Mouse (Mus musculus): ENCODE results near the gene Pus1.
"Not testable (repeated sequence)": the region's sequence is repeated elsewhere in the genome, so short reads cannot be mapped to it uniquely, and the experiment has no call there.

Pus1 gene

GRCm38 (mm10) chr5:110780761-110781528 lies 486 bp upstream of the Pus1 start:
- DNase-seq: peak; percentile 25

GRCm38 (mm10) chr5:110779276-110779997 lies 1.0 kb downstream of the Pus1 start:
- DNase-seq: peak; percentile 27

GRCm38 (mm10) chr5:110778263-110778662 lies 2.2 kb downstream of the Pus1 start:
- no peak for DNase-seq

- DNase-seq: no peak
These were observed 4.3 kb downstream of the Pus1 start for GRCm38 (mm10) chr5:110776141-110776540.

- no peak for DNase-seq
These were observed 5.9 kb downstream of the Pus1 start for GRCm38 (mm10) chr5:110774511-110774910.

GRCm38 (mm10) chr5:110772945-110773344 lies 7.5 kb downstream of the Pus1 start:
- DNase-seq: not testable (repeated sequence)

GRCm38 (mm10) chr5:110770448-110771158 lies 9.9 kb downstream of the Pus1 start, which contains the start of gene Ep400:
Gene Ep400 (minus strand): TSS chr5:110770717.
- DNase-seq: peak; percentile 100

- DNase-seq: no peak
These were observed 10.4 kb downstream of the Pus1 start for GRCm38 (mm10) chr5:110770031-110770445.

GRCm38 (mm10) chr5:110769272-110769671 lies 11.2 kb downstream of the Pus1 start:
- DNase-seq: no peak

- no peak for DNase-seq
These were observed 16.6 kb downstream of the Pus1 start for GRCm38 (mm10) chr5:110763890-110764289.

- DNase-seq: no peak
These were observed 35.4 kb downstream of the Pus1 start for GRCm38 (mm10) chr5:110745021-110745420.

GRCm38 (mm10) chr5:110739496-110740275 lies 40.8 kb downstream of the Pus1 start:
- no peak for DNase-seq

GRCm38 (mm10) chr5:110735606-110736005 lies 44.9 kb downstream of the Pus1 start:
- no peak for DNase-seq

- no peak for DNase-seq
These were observed 47.1 kb downstream of the Pus1 start for GRCm38 (mm10) chr5:110733231-110733823.

- no peak for DNase-seq
These were observed 49.2 kb downstream of the Pus1 start for GRCm38 (mm10) chr5:110731227-110731626.

GRCm38 (mm10) chr5:110727850-110728249 lies 52.6 kb downstream of the Pus1 start:
- peak; percentile 40 for DNase-seq

Measured in lung, postnatal 10 days (tissue).